Comparison of ENCODE assay signal across 17 mouse cellular contexts in the genomic region with DNA sequence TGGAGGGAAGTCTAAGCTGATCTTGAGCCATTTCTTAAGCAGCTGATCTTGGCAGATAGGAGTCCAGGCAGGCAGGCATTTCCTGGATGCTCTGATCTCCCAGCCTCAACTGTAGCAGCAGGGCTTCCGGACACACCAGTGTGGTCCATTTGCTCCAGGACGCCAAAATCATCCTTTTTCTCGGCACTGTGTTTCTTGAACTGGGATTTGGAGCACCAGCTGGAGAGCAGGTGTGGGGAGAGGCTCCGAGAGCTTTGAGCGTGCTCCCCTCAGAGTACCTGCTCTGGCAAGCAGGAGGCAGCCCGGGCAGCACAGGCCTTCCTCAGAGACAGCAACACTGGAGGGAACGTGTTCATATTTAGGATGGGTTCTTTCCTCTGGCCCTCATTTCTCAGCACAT.
DNase-seq lines count a peak whose midpoint lies in the region; TF ChIP-seq lines count a peak whose summit lies in the region.
"Had no signal": no experiment of that assay in that cellular context is flagged by ENCODE, and none has a peak within 500 bp of the region (broad histone marks: within the 10 kb centered on the region; RNA-seq: fewer than 3 reads in every experiment).

No protein-coding gene starts in this region.

- WGBS in cerebellum, adult 2 months: 13% methylated on average over 7 of the region's 7 CpGs

- TF ChIP-seq CTCF in cerebellum, adult 2 months (IDR thresholded peaks at IDR 0.05; ENCODE audit: borderline replicate concordance, insufficient read depth, low read depth, low read length): no peak
- TF ChIP-seq CTCF in layer of hippocampus, adult 2 months (conservative IDR thresholded peaks at IDR 0.05): no peak

- no peak overlapping the region for H3K4me3 ChIP-seq in cerebellum, adult 2 months (replicated peaks; ENCODE audit: insufficient read depth, low read depth, low read length)
- H3K4me3 ChIP-seq in layer of hippocampus, adult 2 months: no peak overlapping the region
- H3K4me3 ChIP-seq: embryonic facial prominence, embryonic 10.5 days; forebrain, embryonic 13.5 days; gastrocnemius, adult 2 months; heart, embryonic 12.5 days; hindbrain, embryonic 10.5 days; hindbrain, embryonic 15.5 days had no signal

- DNase-seq in cerebellum, adult 11-12 months: peak; percentile 69
- DNase-seq in cerebellum, postnatal 10 days: no peak
- peak; percentile 73 for DNase-seq in brain, adult 2 months (ENCODE audit: low read depth, low spot score)
- DNase-seq in cerebellum, adult 2 months: peak; percentile 60 to 75
- peak; percentile 63 to 66 for DNase-seq in cerebellum, postnatal 25 days
- DNase-seq in layer of hippocampus, adult 2 months (ENCODE audit: low spot score in 2 of 2): no peak
- DNase-seq in testis, postnatal 14 days (ENCODE audit: low spot score): no peak
- DNase-seq: adrenal gland, postnatal 14 days; gastrocnemius, adult 2 months; gastrocnemius, postnatal 25 days; kidney, adult 8-10 months had no signal

- no peak for TF ChIP-seq POLR2A in cerebellum, adult 2 months (IDR thresholded peaks at IDR 0.05; ENCODE audit: borderline replicate concordance, insufficient read depth, low read length)

- H3K27ac ChIP-seq in cerebellum, adult 2 months (ENCODE audit: insufficient read depth, low read length): peak overlapping the region; percentile 13
- H3K27ac ChIP-seq in layer of hippocampus, adult 2 months: no peak overlapping the region
- H3K27ac ChIP-seq: embryonic facial prominence, embryonic 10.5 days; forebrain, embryonic 13.5 days; gastrocnemius, adult 2 months; hindbrain, embryonic 10.5 days; hindbrain, embryonic 15.5 days had no signal

- no peaks in the 10 kb centered on the region for H3K27me3 ChIP-seq in cerebellum, adult 2 months (ENCODE audit: control insufficient read depth, insufficient read depth, low read length)
- H3K27me3 ChIP-seq: CH12.LX; forebrain, embryonic 13.5 days; heart, embryonic 12.5 days; hindbrain, embryonic 15.5 days had no signal

- H3K4me1 ChIP-seq in cerebellum, adult 2 months (ENCODE audit: control insufficient read depth, insufficient read depth, low read length): peaks cover 18% of the 10 kb centered on the region
- H3K4me1 ChIP-seq: hindbrain, embryonic 15.5 days had no signal

Comparison
In these comparisons a context has a peak if more than half of its experiments do, and no peak if none do; other contexts are left out.
1. DNase-seq: peak in cerebellum, adult 11-12 months (single experiment), brain, adult 2 months (single experiment), cerebellum, adult 2 months (2 of 2) and cerebellum, postnatal 25 days (2 of 2); none in cerebellum, postnatal 10 days (0 of 2), layer of hippocampus, adult 2 months (0 of 2) and testis, postnatal 14 days (single experiment).